ENCODE assay signal across 8 mouse cellular contexts in genomic region chr3:30995283-30995898, GRCm38 (mm10). TPM values are rescaled to one million over a fixed set of nuclear protein-coding genes. Genes with fewer than 3 reads are reported as not detected.
DNase-seq lines count a peak whose midpoint lies in the region; ATAC-seq and TF ChIP-seq lines count a peak whose summit lies in the region.

Gene Prkci (plus strand): TSS chr3:30995747.

- peak; percentile 80 for ATAC-seq in G1E (ENCODE audit: extremely low read depth, insufficient number of reproducible peaks, low FRiP score, poor library complexity, severe bottlenecking)
- peak; percentile 99 for ATAC-seq in forebrain, embryonic 16.5 days
- peak; percentile 96 for ATAC-seq in lung, embryonic 14.5 days (ENCODE audit: insufficient read depth)

- no peak for TF ChIP-seq CTCF in G1E (IDR thresholded peaks at IDR 0.05; ENCODE audit: low read depth, low read length)
- TF ChIP-seq CTCF in layer of hippocampus, adult 2 months (conservative IDR thresholded peaks at IDR 0.05) = no peak
- no peak for TF ChIP-seq CTCF in lung, embryonic 14.5 days (IDR thresholded peaks at IDR 0.05; ENCODE audit: low read depth)
- TF ChIP-seq CTCF in olfactory bulb, adult 2 months (IDR thresholded peaks at IDR 0.05; ENCODE audit: insufficient read depth, low read depth, low read length) = no peak
- no peak for TF ChIP-seq CTCF in thymus, adult 2 months (IDR thresholded peaks at IDR 0.05; ENCODE audit: borderline replicate concordance, control insufficient read depth, extremely low read depth, insufficient read depth, low read length, poor library complexity)

- H3K4me1 ChIP-seq in G1E (ENCODE audit: insufficient read depth, low read depth, low read length) = peaks cover 48% of the 10 kb centered on the region
- H3K4me1 ChIP-seq in forebrain, embryonic 16.5 days (replicated peaks; ENCODE audit: control insufficient read depth, insufficient read depth, low read length) = peaks cover 15% of the 10 kb centered on the region
- peaks cover 14% of the 10 kb centered on the region for H3K4me1 ChIP-seq in lung, embryonic 14.5 days (ENCODE audit: insufficient read depth)
- H3K4me1 ChIP-seq in olfactory bulb, adult 2 months (ENCODE audit: control insufficient read depth, insufficient read depth, low read length) = peaks cover 7% of the 10 kb centered on the region
- peaks cover 7% of the 10 kb centered on the region for H3K4me1 ChIP-seq in thymus, adult 2 months (replicated peaks; ENCODE audit: control insufficient read depth, insufficient read depth, low read length)

- no peaks in the 10 kb centered on the region for H3K27me3 ChIP-seq in G1E (ENCODE audit: insufficient read depth, low read length)
- no peaks in the 10 kb centered on the region for H3K27me3 ChIP-seq in forebrain, embryonic 16.5 days (replicated peaks; ENCODE audit: control insufficient read depth, insufficient read depth, low read length)
- no peaks in the 10 kb centered on the region for H3K27me3 ChIP-seq in lung, embryonic 14.5 days (ENCODE audit: insufficient read depth, low read length)
- no peaks in the 10 kb centered on the region for H3K27me3 ChIP-seq in thymus, adult 2 months (ENCODE audit: control insufficient read depth, insufficient read depth, low read length)

- H3K27ac ChIP-seq in forebrain, embryonic 16.5 days (ENCODE audit: low read length) = peak within 1 kb of the TSS; percentile 72
- H3K27ac ChIP-seq in layer of hippocampus, adult 2 months = peak within 1 kb of the TSS; percentile 95
- peak within 1 kb of the TSS; percentile 81 for H3K27ac ChIP-seq in lung, embryonic 14.5 days (ENCODE audit: low read depth)
- peak within 1 kb of the TSS; percentile 87; the same call in 1 of the 2 replicates for H3K27ac ChIP-seq in olfactory bulb, adult 2 months (ENCODE audit: insufficient read depth, low read depth, low read length)
- no peak within 1 kb of the TSS for H3K27ac ChIP-seq in thymus, adult 2 months (ENCODE audit: control insufficient read depth, insufficient read depth, low read length)

- H3K9me3 ChIP-seq in G1E (replicated peaks) = no peaks in the 10 kb centered on the region
- no peaks in the 10 kb centered on the region for H3K9me3 ChIP-seq in forebrain, embryonic 16.5 days (ENCODE audit: control insufficient read depth, low read length)
- H3K9me3 ChIP-seq in lung, embryonic 14.5 days (ENCODE audit: low read depth, low read length) = no peaks in the 10 kb centered on the region

- peak within 1 kb of the TSS; percentile 96 for H3K4me3 ChIP-seq in G1E (ENCODE audit: low read depth, low read length)
- H3K4me3 ChIP-seq in forebrain, embryonic 16.5 days (replicated peaks; ENCODE audit: low read length) = peak within 1 kb of the TSS; percentile 61
- peak within 1 kb of the TSS; percentile 84 for H3K4me3 ChIP-seq in layer of hippocampus, adult 2 months
- H3K4me3 ChIP-seq in lung, embryonic 14.5 days (ENCODE audit: low read depth, low read length) = peak within 1 kb of the TSS; percentile 82
- peak within 1 kb of the TSS; percentile 81 for H3K4me3 ChIP-seq in olfactory bulb, adult 2 months (ENCODE audit: insufficient read depth, low read depth, low read length)
- peak within 1 kb of the TSS; percentile 78 for H3K4me3 ChIP-seq in thymus, adult 2 months (ENCODE audit: control insufficient read depth, insufficient read depth, low read length)

- H3K9ac ChIP-seq in forebrain, embryonic 16.5 days (replicated peaks; ENCODE audit: low read depth, low read length) = peak within 1 kb of the TSS; percentile 74
- peak within 1 kb of the TSS; percentile 85 for H3K9ac ChIP-seq in lung, embryonic 14.5 days

- H3K4me2 ChIP-seq in forebrain, embryonic 16.5 days (ENCODE audit: low read length) = peak within 1 kb of the TSS; percentile 67
- H3K4me2 ChIP-seq in lung, embryonic 14.5 days = peak within 1 kb of the TSS; percentile 70

- TF ChIP-seq POLR2A in olfactory bulb, adult 2 months (IDR thresholded peaks at IDR 0.05; ENCODE audit: insufficient read depth, low read depth, low read length) = peak; percentile 45
- TF ChIP-seq POLR2A in thymus, adult 2 months (IDR thresholded peaks at IDR 0.05; ENCODE audit: control insufficient read depth, extremely low read depth, insufficient read depth, low read length, poor library complexity) = peak; percentile 55; the same call in 1 of the 2 replicates

- intact Hi-C loops in heart, postnatal 36 days (cut with DNase I) = loop anchor here (2.0 kb wide), 1 partner anchor 25 kb away; no protein-coding TSS in a partner anchor

- H3K36me3 ChIP-seq in G1E (replicated peaks) = peaks cover 12% of the 10 kb centered on the region
- H3K36me3 ChIP-seq in forebrain, embryonic 16.5 days (ENCODE audit: control insufficient read depth, insufficient read depth) = no peaks in the 10 kb centered on the region
- no peaks in the 10 kb centered on the region for H3K36me3 ChIP-seq in lung, embryonic 14.5 days (ENCODE audit: insufficient read depth)
- H3K36me3 ChIP-seq in thymus, adult 2 months (ENCODE audit: control insufficient read depth, insufficient read depth, low read length) = no peaks in the 10 kb centered on the region

- under 1% methylated on average over 37 of the region's 50 CpGs for WGBS in forebrain, embryonic 16.5 days
- WGBS in lung, embryonic 14.5 days = under 1% methylated on average over 35 of the region's 50 CpGs
- WGBS in olfactory bulb, adult 2 months = 1% methylated on average over 50 of the region's 50 CpGs
- WGBS in thymus, adult 2 months = under 1% methylated on average over 50 of the region's 50 CpGs

- peak; percentile 87 for DNase-seq in G1E (ENCODE audit: low spot score)
- DNase-seq in cerebellum, adult 18-20 months = peak; percentile 93
- peak; percentile 92 to 96 for DNase-seq in heart, postnatal 36 days
- peak; percentile 92 for DNase-seq in layer of hippocampus, adult 2 months (ENCODE audit: low spot score in 2 of 2)
- peak; percentile 98 for DNase-seq in lung, embryonic 14.5 days
- peak; percentile 93 for DNase-seq in thymus, adult 2 months

RNA-seq across cellular contexts. Expression of gene Prkci, which starts in this region (rescaled TPM):
- total RNA-seq in G1E (2014; fragmentation: Nextera tagmentation) (35.7 and 37.8 TPM in 2 replicates), G1E (2017) (22.0 and 24.4 TPM in 2 replicates)
- 4.8 and 5.1 TPM in 2 replicates for polyA plus RNA-seq in G1E (2012)
- polyA plus RNA-seq in forebrain, embryonic 16.5 days (2015; fragmentation: Nextera tagmentation; extraction: Ambion mirVana) = 25.5 and 30.8 TPM in 2 replicates
- 10 to 100 TPM; 12.4 to 12.5 TPM for total RNA-seq in heart, postnatal 36 days (2021)
- 10 to 100 TPM; 60.9 to 65.0 TPM for total RNA-seq in layer of hippocampus, adult 2 months (2021)
- 65.6 and 67.1 TPM in 2 replicates for polyA plus RNA-seq in lung, embryonic 14.5 days (2014; fragmentation: Nextera tagmentation; extraction: Ambion mirVana)
- not detected in 2 replicates for polyA plus RNA-seq in olfactory bulb, adult 2 months (2012; ENCODE audit: insufficient read depth, insufficient read length, low replicate concordance, missing spikeins)
- polyA plus RNA-seq in thymus, adult 2 months (2012; rRNA removed) = 12.6 and 12.8 TPM in 2 replicates
